Mouse (Mus musculus) liver, embryonic 13.5 days (tissue): ENCODE measurements around the gene Cenpa. TPM values are rescaled to one million over a fixed set of nuclear protein-coding genes. Genes with fewer than 3 reads are reported as not detected.

Experiments used
- ATAC-seq: fragments of 200-750 bp; cut with Nextera tagmentation; 2 replicates; pipeline ENCODE4 v1.8.0; 2017; ENCODE audit warnings: low read depth, mild to moderate bottlenecking, moderate number of reproducible peaks, moderate library complexity
- DNase-seq: peaks from one replicate; pipeline ENCODE4 v3.0.0; 2022
- H3K27ac ChIP-seq: fragments of 300-500 bp; sonication (generic); 2 replicates; pipeline ENCODE4 v1.5.1; 2015; ENCODE audit warnings: moderate library complexity, mild to moderate bottlenecking, inconsistent platforms
- H3K27me3 ChIP-seq: fragments of 300-500 bp; sonication (generic); 2 replicates; pipeline ENCODE4 v1.6.1; 2015; ENCODE audit warnings: mild to moderate bottlenecking, inconsistent platforms
- H3K36me3 ChIP-seq: fragments of 300-500 bp; sonication (generic); 2 replicates; pipeline ENCODE4 v1.6.1; 2015; ENCODE audit warnings: mild to moderate bottlenecking, inconsistent platforms
- H3K4me1 ChIP-seq: fragments of 300-500 bp; sonication (generic); replicated peaks from 2 replicates; pipeline ENCODE4 v1.6.1; 2015; ENCODE audit warnings: inconsistent platforms
- H3K4me2 ChIP-seq: fragments of 300-500 bp; sonication (generic); 2 replicates; pipeline ENCODE4 v1.6.1; 2015; ENCODE audit warnings: inconsistent platforms, mild to moderate bottlenecking, moderate library complexity
- H3K4me3 ChIP-seq: fragments of 300-500 bp; sonication (generic); replicated peaks from 2 replicates; pipeline ENCODE4 v1.5.1; 2015; ENCODE audit warnings: mild to moderate bottlenecking, inconsistent platforms
- H3K9ac ChIP-seq: fragments of 300-500 bp; sonication (generic); 2 replicates; pipeline ENCODE4 v1.6.1; 2015; ENCODE audit warnings: mild to moderate bottlenecking, inconsistent platforms
- H3K9me3 ChIP-seq: fragments of 300-500 bp; sonication (generic); replicated peaks from 2 replicates; pipeline ENCODE4 v1.6.1; 2016; ENCODE audit warnings: inconsistent platforms
- WGBS: fragments of 180-500 bp; shearing (Covaris S2); methylation state at CpG from one replicate; pipeline ENCODE4 v1.1.7; 2015; ENCODE audit not compliant: insufficient replicate concordance; 5-methylcytosine and 5-hydroxymethylcytosine counted together
- polyA plus RNA-seq: library from polyadenylated mRNA; unstranded; fragments of >200 nt; fragmentation: Nextera tagmentation; extraction: Ambion mirVana; gene quantifications from 2 replicates; pipeline ENCODE4 v1.2.1, GENCODE M21; 2015

The Cenpa gene
- polyA plus RNA-seq, 1 experiment from 2014 or later = 229 TPM

- DNase-seq = no peak
- ATAC-seq = no peak
- Histone ChIP-seq H3K27me3 (no peaks in the 10 kb centered on the region), H3K36me3 (0 out of 2 replicates have a peak, but pooled peaks cover 1% of the 10 kb centered on the region), H3K4me3 (peak overlapping the region; percentile 86), H3K4me1 (peaks cover 41% of the 10 kb centered on the region), H3K4me2 (peak overlapping the region; percentile 90), H3K9me3 (no peaks in the 10 kb centered on the region), H3K9ac (peak overlapping the region; percentile 83), H3K27ac (no peak overlapping the region)
- 26% methylated on average over 9 of the region's 9 CpGs for WGBS
Observed at GRCm38 (mm10) chr5:30647396-30647795, 19.2 kb upstream of the Cenpa start.

- Histone ChIP-seq H3K4me2 (peak within 1 kb of the TSS; percentile 90), H3K9me3 (no peaks in the 10 kb centered on the region), H3K27me3 (no peaks in the 10 kb centered on the region), H3K36me3 (peaks cover 7% of the 10 kb centered on the region; the same call in 1 of the 2 replicates), H3K4me3 (peak within 1 kb of the TSS; percentile 86), H3K27ac (no peak within 1 kb of the TSS), H3K9ac (peak within 1 kb of the TSS; percentile 83), H3K4me1 (peaks cover 41% of the 10 kb centered on the region)
- DNase-seq = peak; percentile 83
- under 1% methylated on average over 38 of the region's 38 CpGs for WGBS
- ATAC-seq = peak; percentile 92
Observed at GRCm38 (mm10) chr5:30647815-30648560, 18.6 kb upstream of the Cenpa start, which contains the start of gene Slc35f6. Gene Slc35f6 (plus strand): TSS chr5:30647933.

- DNase-seq (no peak), ATAC-seq (no peak)
- Histone ChIP-seq H3K4me1 (peaks cover 33% of the 10 kb centered on the region), H3K9me3 (no peaks in the 10 kb centered on the region), H3K27ac (no peak overlapping the region; the same call in 1 of the 2 replicates), H3K4me3 (peak overlapping the region; percentile 86; the same call in 1 of the 2 replicates), H3K27me3 (no peaks in the 10 kb centered on the region), H3K4me2 (no peak overlapping the region; the same call in 1 of the 2 replicates), H3K36me3 (peaks cover 10% of the 10 kb centered on the region; the same call in 1 of the 2 replicates), H3K9ac (no peak overlapping the region; the same call in 1 of the 2 replicates)
- 62% methylated on average over 4 of the region's 4 CpGs for WGBS
Observed at GRCm38 (mm10) chr5:30649558-30649957, 17.0 kb upstream of the Cenpa start.

- Histone ChIP-seq H3K9ac (no peak overlapping the region), H3K4me1 (peaks cover 33% of the 10 kb centered on the region), H3K4me3 (no peak overlapping the region), H3K27ac (no peak overlapping the region), H3K4me2 (no peak overlapping the region), H3K36me3 (peaks cover 22% of the 10 kb centered on the region), H3K27me3 (no peaks in the 10 kb centered on the region), H3K9me3 (no peaks in the 10 kb centered on the region)
- WGBS = 42% methylated on average over 3 of the region's 3 CpGs
- ATAC-seq (no peak), DNase-seq (no peak)
Observed at GRCm38 (mm10) chr5:30650756-30651155, 15.8 kb upstream of the Cenpa start.

GRCm38 (mm10) chr5:30651554-30651953 is 15.0 kb upstream of the Cenpa start:
- ATAC-seq = no peak
- Histone ChIP-seq H3K36me3 (peaks cover 30% of the 10 kb centered on the region), H3K27ac (no peak overlapping the region), H3K27me3 (no peaks in the 10 kb centered on the region), H3K9me3 (no peaks in the 10 kb centered on the region), H3K9ac (no peak overlapping the region), H3K4me3 (no peak overlapping the region), H3K4me1 (peaks cover 33% of the 10 kb centered on the region), H3K4me2 (no peak overlapping the region)
- WGBS = 76% methylated on average over 3 of the region's 3 CpGs
- DNase-seq = no peak

- Histone ChIP-seq H3K27me3 (no peaks in the 10 kb centered on the region), H3K27ac (no peak overlapping the region), H3K4me3 (no peak overlapping the region), H3K36me3 (peaks cover 47% of the 10 kb centered on the region), H3K4me1 (peaks cover 24% of the 10 kb centered on the region), H3K9me3 (no peaks in the 10 kb centered on the region), H3K4me2 (no peak overlapping the region), H3K9ac (no peak overlapping the region)
- no peak for ATAC-seq
- 79% methylated on average over 6 of the region's 6 CpGs for WGBS
- no peak for DNase-seq
Observed at GRCm38 (mm10) chr5:30653246-30653645, 13.3 kb upstream of the Cenpa start.

GRCm38 (mm10) chr5:30655042-30655441 is 11.5 kb upstream of the Cenpa start:
- Histone ChIP-seq H3K27me3 (no peaks in the 10 kb centered on the region), H3K9me3 (no peaks in the 10 kb centered on the region), H3K27ac (no peak overlapping the region), H3K4me2 (no peak overlapping the region), H3K36me3 (peaks cover 53% of the 10 kb centered on the region), H3K4me3 (no peak overlapping the region), H3K4me1 (peaks cover 6% of the 10 kb centered on the region), H3K9ac (no peak overlapping the region)
- ATAC-seq (no peak), DNase-seq (no peak)
- WGBS = 68% methylated on average over 8 of the region's 8 CpGs

- Histone ChIP-seq H3K27me3 (no peaks in the 10 kb centered on the region), H3K9ac (no peak overlapping the region), H3K9me3 (peaks cover 2% of the 10 kb centered on the region; the same call in 1 of the 2 replicates), H3K36me3 (peaks cover 53% of the 10 kb centered on the region), H3K4me3 (no peak overlapping the region), H3K27ac (no peak overlapping the region), H3K4me1 (0 out of 2 replicates have a peak, but pooled peaks cover 3% of the 10 kb centered on the region), H3K4me2 (no peak overlapping the region)
- DNase-seq (no peak), ATAC-seq (no peak)
- WGBS = 71% methylated on average over 6 of the region's 6 CpGs
Observed at GRCm38 (mm10) chr5:30655526-30656195, 10.9 kb upstream of the Cenpa start.

GRCm38 (mm10) chr5:30659042-30659441 is 7.5 kb upstream of the Cenpa start:
- ATAC-seq (no peak), DNase-seq (no peak)
- WGBS = 69% methylated on average over 4 of the region's 4 CpGs
- H3K9ac ChIP-seq = no peak overlapping the region
- no peak overlapping the region for H3K4me2 ChIP-seq
- H3K27ac ChIP-seq = no peak overlapping the region
- no peaks in the 10 kb centered on the region for H3K27me3 ChIP-seq
- peaks cover 43% of the 10 kb centered on the region for H3K36me3 ChIP-seq
- peaks cover 8% of the 10 kb centered on the region; the same call in 1 of the 2 replicates for H3K9me3 ChIP-seq
- no peak overlapping the region for H3K4me3 ChIP-seq
- no peaks in the 10 kb centered on the region for H3K4me1 ChIP-seq

GRCm38 (mm10) chr5:30660278-30660677 is 6.3 kb upstream of the Cenpa start:
- H3K9me3 ChIP-seq = peaks cover 8% of the 10 kb centered on the region; the same call in 1 of the 2 replicates
- no peak overlapping the region for H3K27ac ChIP-seq
- 77% methylated on average over 1 of the region's 1 CpGs for WGBS
- H3K4me1 ChIP-seq = peaks cover 3% of the 10 kb centered on the region; the same call in 1 of the 2 replicates
- H3K4me2 ChIP-seq = no peak overlapping the region
- no peak overlapping the region for H3K9ac ChIP-seq
- H3K27me3 ChIP-seq = no peaks in the 10 kb centered on the region
- DNase-seq (no peak), ATAC-seq (no peak)
- peaks cover 35% of the 10 kb centered on the region for H3K36me3 ChIP-seq
- H3K4me3 ChIP-seq = no peak overlapping the region

GRCm38 (mm10) chr5:30660813-30661212 is 5.8 kb upstream of the Cenpa start:
- Histone ChIP-seq H3K4me3 (no peak overlapping the region), H3K36me3 (peaks cover 30% of the 10 kb centered on the region), H3K27me3 (no peaks in the 10 kb centered on the region), H3K4me2 (no peak overlapping the region), H3K9me3 (peaks cover 8% of the 10 kb centered on the region; the same call in 1 of the 2 replicates), H3K27ac (no peak overlapping the region), H3K4me1 (peaks cover 6% of the 10 kb centered on the region), H3K9ac (no peak overlapping the region)
- 89% methylated on average over 5 of the region's 5 CpGs for WGBS
- no peak for ATAC-seq
- no peak for DNase-seq
